Mouse (Mus musculus): ENCODE data around the gene Trove2. TPM values are rescaled to one million over a fixed set of nuclear protein-coding genes. Genes with fewer than 3 reads are reported as not detected.

Trove2 gene
- polyA plus RNA-seq (2012; rRNA removed), result 13.0 and 13.5 TPM in 2 replicates

- Histone ChIP-seq H3K4me1 (ENCODE audit: control insufficient read depth, insufficient read depth, low read length) (peaks cover 11% of the 10 kb centered on the region), H3K4me3 (ENCODE audit: insufficient read depth, low read length) (peak within 1 kb of the TSS; percentile 84), H3K27ac (ENCODE audit: insufficient read depth, low read length) (0 out of 2 replicates have a peak within 1 kb of the TSS, but pooled peaks have one; percentile 47)
- peak; percentile 68 for TF ChIP-seq POLR2A (IDR thresholded peaks at IDR 0.05; ENCODE audit: extremely low read depth, insufficient read depth, low read length)
- peak; percentile 60 for TF ChIP-seq CTCF (IDR thresholded peaks at IDR 0.05; ENCODE audit: extremely low read depth, insufficient read depth, low read length)
Observed at GRCm38 (mm10) chr1:143776446-143777411, at the start of gene Trove2, which contains the start of gene Uchl5. Gene Trove2 (minus strand): TSS chr1:143777068. Gene Uchl5 (plus strand): TSS chr1:143777272.

DNA sequence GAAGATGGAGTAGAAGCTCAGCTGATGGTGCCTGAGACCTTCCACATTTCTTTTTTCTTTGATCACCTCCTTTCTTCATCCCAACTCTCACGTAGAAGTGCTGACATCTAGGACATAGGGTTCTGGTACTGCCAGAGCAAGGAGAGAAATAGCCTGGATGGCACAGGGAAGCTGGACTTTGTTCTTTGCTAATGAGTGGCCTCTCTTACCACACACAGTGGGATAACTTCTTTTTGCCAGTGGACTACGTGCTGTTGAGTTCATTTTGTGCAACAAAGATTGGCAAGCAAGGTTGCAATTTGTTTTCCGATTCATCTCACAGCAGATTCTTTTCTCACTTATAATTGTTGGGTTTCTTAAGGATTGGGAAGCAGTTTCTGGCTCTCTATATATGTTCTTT is 45.8 kb upstream of the Trove2 start:
- H3K4me3 ChIP-seq (ENCODE audit: insufficient read depth, low read length), result no peak overlapping the region
- H3K27ac ChIP-seq (ENCODE audit: insufficient read depth, low read length), result no peak overlapping the region
- no peaks in the 10 kb centered on the region for H3K4me1 ChIP-seq (ENCODE audit: control insufficient read depth, insufficient read depth, low read length)
- TF ChIP-seq CTCF (IDR thresholded peaks at IDR 0.05; ENCODE audit: extremely low read depth, insufficient read depth, low read length) (no peak), POLR2A (IDR thresholded peaks at IDR 0.05; ENCODE audit: extremely low read depth, insufficient read depth, low read length) (no peak)

GRCm38 (mm10) chr1:143820096-143820877 is 43.4 kb upstream of the Trove2 start:
- Histone ChIP-seq H3K27ac (ENCODE audit: insufficient read depth, low read length) (no peak overlapping the region), H3K4me3 (ENCODE audit: insufficient read depth, low read length) (no peak overlapping the region), H3K4me1 (ENCODE audit: control insufficient read depth, insufficient read depth, low read length) (no peaks in the 10 kb centered on the region)
- TF ChIP-seq CTCF (IDR thresholded peaks at IDR 0.05; ENCODE audit: extremely low read depth, insufficient read depth, low read length) (no peak), POLR2A (IDR thresholded peaks at IDR 0.05; ENCODE audit: extremely low read depth, insufficient read depth, low read length) (no peak)

- H3K4me1 ChIP-seq (ENCODE audit: control insufficient read depth, insufficient read depth, low read length), result no peaks in the 10 kb centered on the region
- H3K27ac ChIP-seq (ENCODE audit: insufficient read depth, low read length), result no peak overlapping the region
- no peak overlapping the region for H3K4me3 ChIP-seq (ENCODE audit: insufficient read depth, low read length)
- TF ChIP-seq CTCF (IDR thresholded peaks at IDR 0.05; ENCODE audit: extremely low read depth, insufficient read depth, low read length) (peak; percentile 67), POLR2A (IDR thresholded peaks at IDR 0.05; ENCODE audit: extremely low read depth, insufficient read depth, low read length) (no peak)
Observed at GRCm38 (mm10) chr1:143813676-143814360, 37.0 kb upstream of the Trove2 start.

DNA sequence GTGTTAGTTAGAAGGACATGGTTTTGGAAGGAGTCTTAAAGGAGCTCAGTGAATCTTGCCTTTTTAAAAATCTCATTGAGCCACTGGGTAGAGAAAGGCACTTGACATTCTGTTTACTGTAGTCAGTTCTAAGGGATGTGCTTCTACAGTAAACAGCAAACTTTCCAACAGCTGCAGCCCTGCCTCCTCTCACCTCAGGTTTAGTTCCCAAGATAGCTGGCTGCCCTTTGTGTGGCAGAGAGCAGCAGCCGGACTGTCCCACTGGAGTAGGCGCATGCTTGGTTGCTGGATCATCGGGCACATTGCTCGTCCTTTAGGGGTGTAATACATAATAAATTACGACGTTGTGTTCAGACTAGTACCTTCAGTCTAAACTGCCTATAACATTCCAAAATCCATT is 32.2 kb upstream of the Trove2 start:
- H3K27ac ChIP-seq (ENCODE audit: insufficient read depth, low read length), result no peak overlapping the region

GRCm38 (mm10) chr1:143803537-143803936 is 26.7 kb upstream of the Trove2 start:
- no peaks in the 10 kb centered on the region for H3K4me1 ChIP-seq (ENCODE audit: control insufficient read depth, insufficient read depth, low read length)
- H3K4me3 ChIP-seq (ENCODE audit: insufficient read depth, low read length), result no peak overlapping the region
- no peak for TF ChIP-seq POLR2A (IDR thresholded peaks at IDR 0.05; ENCODE audit: extremely low read depth, insufficient read depth, low read length)
- TF ChIP-seq CTCF (IDR thresholded peaks at IDR 0.05; ENCODE audit: extremely low read depth, insufficient read depth, low read length), result no peak
- H3K27ac ChIP-seq (ENCODE audit: insufficient read depth, low read length), result no peak overlapping the region

More for the DNA sequence above, 32.2 kb upstream of the Trove2 start:
- Histone ChIP-seq H3K4me1 (ENCODE audit: control insufficient read depth, insufficient read depth, low read length) (no peaks in the 10 kb centered on the region), H3K4me3 (ENCODE audit: insufficient read depth, low read length) (no peak overlapping the region)
- TF ChIP-seq CTCF (IDR thresholded peaks at IDR 0.05; ENCODE audit: extremely low read depth, insufficient read depth, low read length), result no peak
- no peak for TF ChIP-seq POLR2A (IDR thresholded peaks at IDR 0.05; ENCODE audit: extremely low read depth, insufficient read depth, low read length)

- TF ChIP-seq POLR2A (IDR thresholded peaks at IDR 0.05; ENCODE audit: extremely low read depth, insufficient read depth, low read length) (no peak), CTCF (IDR thresholded peaks at IDR 0.05; ENCODE audit: extremely low read depth, insufficient read depth, low read length) (peak; percentile 51)
- no peaks in the 10 kb centered on the region for H3K4me1 ChIP-seq (ENCODE audit: control insufficient read depth, insufficient read depth, low read length)
- no peak overlapping the region for H3K27ac ChIP-seq (ENCODE audit: insufficient read depth, low read length)
- no peak overlapping the region for H3K4me3 ChIP-seq (ENCODE audit: insufficient read depth, low read length)
Observed at GRCm38 (mm10) chr1:143788584-143789227, 11.8 kb upstream of the Trove2 start.

GRCm38 (mm10) chr1:143777558-143778218 is 820 bp upstream of the Trove2 start:
- TF ChIP-seq CTCF (IDR thresholded peaks at IDR 0.05; ENCODE audit: extremely low read depth, insufficient read depth, low read length) (no peak), POLR2A (IDR thresholded peaks at IDR 0.05; ENCODE audit: extremely low read depth, insufficient read depth, low read length) (no peak)
- peaks cover 11% of the 10 kb centered on the region for H3K4me1 ChIP-seq (ENCODE audit: control insufficient read depth, insufficient read depth, low read length)
- no peak overlapping the region for H3K27ac ChIP-seq (ENCODE audit: insufficient read depth, low read length)
- H3K4me3 ChIP-seq (ENCODE audit: insufficient read depth, low read length), result peak overlapping the region; percentile 84

All from cortical plate, adult 2 months (tissue).